Mouse (Mus musculus): Measurements from ENCODE around the gene Vsx2.

DNA sequence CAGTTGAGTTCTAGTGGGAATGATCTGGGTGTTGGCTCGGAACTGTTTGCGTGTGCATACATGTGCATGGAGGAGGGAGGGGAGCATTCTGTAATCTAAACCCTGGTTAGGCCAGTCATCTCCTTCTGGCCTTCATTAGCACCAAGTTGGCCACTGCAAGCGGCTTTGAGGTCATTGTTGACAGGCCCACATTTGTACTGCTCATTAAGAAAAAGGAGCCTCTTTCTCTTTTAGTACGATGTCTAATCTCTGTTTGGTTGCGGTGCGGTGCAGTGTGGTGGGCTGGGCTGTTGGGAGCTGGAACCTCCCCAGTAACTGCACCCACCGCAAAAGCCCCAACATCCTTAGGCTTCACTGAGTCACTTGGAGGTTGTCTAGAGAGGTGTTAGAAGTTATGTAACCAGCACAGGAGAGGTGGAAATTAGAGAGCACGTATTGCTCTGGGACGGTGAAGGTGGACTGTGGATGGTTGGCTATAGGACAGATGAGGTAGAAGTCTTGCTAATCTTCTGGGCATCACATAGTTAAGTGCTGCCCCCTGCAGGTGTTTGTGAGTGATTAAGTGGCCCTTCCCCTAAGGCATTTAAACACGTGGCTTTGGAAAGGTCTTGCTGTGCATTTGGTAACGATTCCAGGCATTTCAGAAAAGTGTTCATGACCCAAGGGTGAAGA lies 8.3 kb downstream of the Vsx2 start:
- TF ChIP-seq CTCF (IDR thresholded peaks at IDR 0.05; ENCODE audit: borderline replicate concordance, insufficient read depth, low read depth, low read length) (no peak), POLR2A (IDR thresholded peaks at IDR 0.05; ENCODE audit: borderline replicate concordance, insufficient read depth, low read length) (no peak)

Measured in cerebellum, adult 2 months (tissue).